Mouse (Mus musculus) embryonic facial prominence, embryonic 11.5 days (tissue): ENCODE data around the gene Slc13a3. TPM values are rescaled to one million over a fixed set of nuclear protein-coding genes. Genes with fewer than 3 reads are reported as not detected.

Source experiments
- ATAC-seq: fragments of 200-750 bp; cut with Nextera tagmentation; replicated peaks from 2 replicates; pipeline ENCODE4 v1.8.0; 2017; ENCODE audit warnings: low read depth; ENCODE audit not compliant: insufficient number of reproducible peaks, low FRiP score, low TSS enrichment
- DNase-seq: peaks from one replicate; pipeline ENCODE4 v3.0.0-alpha.2; 2015; ENCODE audit warnings: low spot score
- H3K27ac ChIP-seq: fragments of 300-500 bp; sonication (generic); replicated peaks from 2 replicates; pipeline ENCODE4 v1.5.1; 2014; ENCODE audit warnings: mild to moderate bottlenecking, low read depth, low read length, control low read depth
- H3K27me3 ChIP-seq: fragments of 300-500 bp; sonication (generic); 2 replicates; pipeline ENCODE4 v1.6.1; 2014; ENCODE audit warnings: mild to moderate bottlenecking, low read length, moderate library complexity, mixed read lengths; ENCODE audit not compliant: control insufficient read depth, insufficient read depth
- H3K36me3 ChIP-seq: fragments of 300-500 bp; sonication (generic); replicated peaks from 2 replicates; pipeline ENCODE4 v1.6.1; 2014; ENCODE audit warnings: low read depth, mild to moderate bottlenecking, low read length, moderate library complexity, mixed read lengths; ENCODE audit not compliant: control insufficient read depth, insufficient read depth
- H3K4me1 ChIP-seq: fragments of 300-500 bp; sonication (generic); 2 replicates; pipeline ENCODE4 v1.6.1; 2014; ENCODE audit warnings: low read length, mixed read lengths; ENCODE audit not compliant: control insufficient read depth, insufficient read depth
- H3K4me2 ChIP-seq: fragments of 300-500 bp; sonication (generic); 2 replicates; pipeline ENCODE4 v1.6.1; 2014; ENCODE audit warnings: low read depth, mild to moderate bottlenecking, control low read depth, low read length, moderate library complexity
- H3K4me3 ChIP-seq: fragments of 300-500 bp; sonication (generic); 2 replicates; pipeline ENCODE4 v1.5.1; 2014; ENCODE audit warnings: low read depth, low read length, control low read depth
- H3K9ac ChIP-seq: fragments of 300-500 bp; sonication (generic); replicated peaks from 2 replicates; pipeline ENCODE4 v1.6.1; 2014; ENCODE audit warnings: mild to moderate bottlenecking, control low read depth, low read length
- H3K9me3 ChIP-seq: fragments of 300-500 bp; sonication (generic); replicated peaks from 2 replicates; pipeline ENCODE4 v1.6.1; 2016; ENCODE audit warnings: mild to moderate bottlenecking, low read length, inconsistent platforms, mixed read lengths; ENCODE audit not compliant: control insufficient read depth
- WGBS: fragments of 180-500 bp; shearing (Covaris S2); extraction: QIAGEN DNeasy Blood & Tissue Kit; methylation state at CpG from one replicate; pipeline ENCODE4 v1.1.7; 2014; 5-methylcytosine and 5-hydroxymethylcytosine counted together
- polyA plus RNA-seq: library from polyadenylated mRNA; unstranded; fragments of >200 nt; fragmentation: Nextera tagmentation; extraction: Ambion mirVana; gene quantifications from 2 replicates; pipeline ENCODE4 v1.2.1, GENCODE M21; 2014

The Slc13a3 gene
- polyA plus RNA-seq, 1 experiment from 2014 or later = 0.27 TPM

GRCm38 (mm10) chr2:165503259-165504203 lies 30.5 kb upstream of the Slc13a3 start, which contains the start of gene Slc2a10:
Gene Slc2a10 (plus strand): TSS chr2:165503787.
- no peaks in the 10 kb centered on the region for H3K27me3 ChIP-seq
- H3K9me3 ChIP-seq = no peaks in the 10 kb centered on the region
- H3K36me3 ChIP-seq = no peaks in the 10 kb centered on the region
- peak within 1 kb of the TSS; percentile 86 for H3K4me2 ChIP-seq
- peak; percentile 83 for ATAC-seq
- H3K27ac ChIP-seq = peak within 1 kb of the TSS; percentile 11; the same call in 1 of the 2 replicates
- peaks cover 6% of the 10 kb centered on the region for H3K4me1 ChIP-seq
- peak; percentile 54 for DNase-seq
- WGBS = 5% methylated on average over 26 of the region's 32 CpGs
- H3K9ac ChIP-seq = peak within 1 kb of the TSS; percentile 72
- peak within 1 kb of the TSS; percentile 49 for H3K4me3 ChIP-seq

- Histone ChIP-seq H3K9ac (no peak overlapping the region), H3K36me3 (no peaks in the 10 kb centered on the region), H3K27me3 (no peaks in the 10 kb centered on the region), H3K4me3 (no peak overlapping the region), H3K27ac (no peak overlapping the region), H3K4me1 (peaks cover 6% of the 10 kb centered on the region), H3K9me3 (no peaks in the 10 kb centered on the region), H3K4me2 (no peak overlapping the region)
- DNase-seq = no peak
- WGBS = 66% methylated on average over 6 of the region's 6 CpGs
- no peak for ATAC-seq
Measured at GRCm38 (mm10) chr2:165498816-165499215, 25.8 kb upstream of the Slc13a3 start.

- Histone ChIP-seq H3K36me3 (no peaks in the 10 kb centered on the region), H3K4me3 (no peak overlapping the region), H3K9me3 (no peaks in the 10 kb centered on the region), H3K4me1 (no peaks in the 10 kb centered on the region; the same call in 1 of the 2 replicates), H3K4me2 (no peak overlapping the region), H3K27me3 (no peaks in the 10 kb centered on the region), H3K27ac (no peak overlapping the region), H3K9ac (no peak overlapping the region)
- no peak for ATAC-seq
- no peak for DNase-seq
- WGBS = 64% methylated on average over 2 of the region's 2 CpGs
Measured at GRCm38 (mm10) chr2:165497706-165498275, 24.8 kb upstream of the Slc13a3 start.

- no peak overlapping the region for H3K4me3 ChIP-seq
- H3K9me3 ChIP-seq = no peaks in the 10 kb centered on the region
- ATAC-seq (no peak), DNase-seq (peak; percentile 61)
- no peaks in the 10 kb centered on the region for H3K27me3 ChIP-seq
- no peaks in the 10 kb centered on the region for H3K36me3 ChIP-seq
- no peaks in the 10 kb centered on the region; the same call in 1 of the 2 replicates for H3K4me1 ChIP-seq
- H3K27ac ChIP-seq = no peak overlapping the region
- no peak overlapping the region for H3K9ac ChIP-seq
- H3K4me2 ChIP-seq = no peak overlapping the region
Measured at GRCm38 (mm10) chr2:165496251-165496650, 23.2 kb upstream of the Slc13a3 start.

- DNase-seq (no peak), ATAC-seq (no peak)
- Histone ChIP-seq H3K27ac (no peak overlapping the region), H3K4me3 (no peak overlapping the region), H3K4me2 (no peak overlapping the region), H3K9ac (no peak overlapping the region), H3K36me3 (peaks cover 2% of the 10 kb centered on the region; the same call in 1 of the 2 replicates), H3K27me3 (no peaks in the 10 kb centered on the region), H3K9me3 (no peaks in the 10 kb centered on the region), H3K4me1 (no peaks in the 10 kb centered on the region; the same call in 1 of the 2 replicates)
- 51% methylated on average over 2 of the region's 2 CpGs for WGBS
Measured at GRCm38 (mm10) chr2:165494495-165494894, 21.5 kb upstream of the Slc13a3 start.

- peak; percentile 27 for ATAC-seq
- no peak for DNase-seq
- 0 out of 2 replicates have a peak overlapping the region, but pooled peaks have one; percentile 35 for H3K27ac ChIP-seq
Measured at GRCm38 (mm10) chr2:165493587-165494210, 20.7 kb upstream of the Slc13a3 start.

GRCm38 (mm10) chr2:165492648-165493553 lies 19.9 kb upstream of the Slc13a3 start, which contains the start of gene Trp53rka:
Gene Trp53rka (minus strand): TSS chr2:165493324.
- H3K9ac ChIP-seq = peak within 1 kb of the TSS; percentile 86
- peak within 1 kb of the TSS; percentile 80 for H3K4me3 ChIP-seq
- peaks cover 2% of the 10 kb centered on the region; the same call in 1 of the 2 replicates for H3K36me3 ChIP-seq
- WGBS = under 1% methylated on average over 76 of the region's 84 CpGs
- no peaks in the 10 kb centered on the region; the same call in 1 of the 2 replicates for H3K4me1 ChIP-seq
- peak; percentile 84 for DNase-seq
- H3K4me2 ChIP-seq = peak within 1 kb of the TSS; percentile 82
- H3K27ac ChIP-seq = peak within 1 kb of the TSS; percentile 62
- no peaks in the 10 kb centered on the region for H3K27me3 ChIP-seq
- H3K9me3 ChIP-seq = no peaks in the 10 kb centered on the region
- peak; percentile 72 for ATAC-seq

More at GRCm38 (mm10) chr2:165493587-165494210, 20.7 kb upstream of the Slc13a3 start:
- H3K9me3 ChIP-seq = no peaks in the 10 kb centered on the region
- H3K4me3 ChIP-seq = peak overlapping the region; percentile 80
- no peaks in the 10 kb centered on the region; the same call in 1 of the 2 replicates for H3K4me1 ChIP-seq
- 22% methylated on average over 17 of the region's 17 CpGs for WGBS
- no peaks in the 10 kb centered on the region for H3K27me3 ChIP-seq
- peaks cover 2% of the 10 kb centered on the region; the same call in 1 of the 2 replicates for H3K36me3 ChIP-seq
- peak overlapping the region; percentile 82 for H3K4me2 ChIP-seq
- H3K9ac ChIP-seq = peak overlapping the region; percentile 86
